Mouse (Mus musculus) kidney, adult 2 months (tissue): ENCODE measurements around the gene Actg2. TPM values are rescaled to one million over a fixed set of nuclear protein-coding genes. Genes with fewer than 3 reads are reported as not detected.

Experiments used
- DNase-seq: peaks from one replicate; pipeline ENCODE4 v3.0.0; 2021
- H3K27ac ChIP-seq: fragments of 200-500 bp; 2 replicates; pipeline ENCODE4 v1.5.1; 2012; ENCODE audit warnings: low read depth, low read length, control low read depth, inconsistent platforms; ENCODE audit not compliant: insufficient read depth
- H3K27me3 ChIP-seq: fragments of 200-500 bp; replicated peaks from 2 replicates; pipeline ENCODE4 v1.6.1; 2012; ENCODE audit warnings: mild to moderate bottlenecking, moderate library complexity, low read length, inconsistent platforms; ENCODE audit not compliant: control insufficient read depth, insufficient read depth
- H3K36me3 ChIP-seq: fragments of 200-500 bp; 2 replicates; pipeline ENCODE4 v1.6.1; 2012; ENCODE audit warnings: mild to moderate bottlenecking, moderate library complexity, low read length, inconsistent platforms; ENCODE audit not compliant: control insufficient read depth, insufficient read depth
- H3K4me1 ChIP-seq: fragments of 200-500 bp; 2 replicates; pipeline ENCODE4 v1.6.1; 2011; ENCODE audit warnings: low read length; ENCODE audit not compliant: control insufficient read depth, insufficient read depth
- H3K4me3 ChIP-seq: fragments of 200-500 bp; 2 replicates; pipeline ENCODE4 v1.5.1; 2011; ENCODE audit warnings: mild to moderate bottlenecking, low read depth, low read length, control low read depth; ENCODE audit not compliant: insufficient read depth
- CTCF ChIP-seq: fragments of 200-500 bp; conservative IDR thresholded peaks from 2 replicates; pipeline ENCODE4 v1.5.1; 2011; ENCODE audit warnings: low read depth, mild to moderate bottlenecking, control low read depth, low read length, moderate library complexity, mixed read lengths; ENCODE audit not compliant: insufficient read depth, insufficient read length
- POLR2A ChIP-seq: fragments of 200-500 bp; IDR thresholded peaks from one replicate; pipeline ENCODE4 v1.6.1; 2011; ENCODE audit warnings: low read depth, low read length, control low read depth
- WGBS: fragments of 180-500 bp; shearing (Covaris S2); methylation state at CpG from one replicate; pipeline ENCODE4 v1.1.7; 2018; 5-methylcytosine and 5-hydroxymethylcytosine counted together
- polyA plus RNA-seq: library from polyadenylated mRNA; depleted of rRNA; stranded (reverse); fragments of >200 nt; gene quantifications from 2 replicates; pipeline ENCODE4 v1.2.3, GENCODE M21; 2012

The Actg2 gene
- polyA plus RNA-seq, 1 experiment, result 2.0 TPM

DNA sequence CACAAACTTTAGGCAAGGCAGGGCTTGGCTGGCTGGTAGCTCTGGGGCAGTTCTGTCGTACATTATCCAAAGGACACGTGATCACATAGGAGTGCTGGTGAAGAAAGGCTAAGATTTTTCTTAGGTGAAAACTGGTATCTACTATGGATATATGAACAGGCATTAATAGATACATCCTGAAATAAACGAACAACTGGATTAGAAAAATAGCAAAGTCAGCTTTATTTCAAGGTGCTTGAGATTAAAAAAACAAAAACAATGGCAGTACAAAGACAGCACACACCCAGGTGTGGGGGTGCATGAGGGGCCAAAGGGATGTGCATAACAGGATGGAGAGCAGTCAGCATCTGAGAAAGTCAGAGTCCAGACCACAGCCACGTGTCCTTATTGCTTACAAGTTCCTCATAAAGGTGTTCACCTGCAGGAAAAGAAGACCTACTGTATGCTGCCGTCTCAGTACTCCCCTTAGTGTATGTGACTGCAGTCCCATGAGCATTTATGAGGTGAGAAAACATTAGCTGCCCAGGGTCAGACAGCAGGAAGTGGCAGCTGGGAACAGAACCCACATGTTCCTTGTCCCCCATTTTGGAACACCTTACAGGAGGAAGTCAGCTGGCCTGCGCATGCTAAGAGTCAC lies 55.9 kb downstream of the Actg2 start:
- H3K27ac ChIP-seq, result no peak overlapping the region
- no peak overlapping the region for H3K4me3 ChIP-seq
- no peaks in the 10 kb centered on the region for H3K27me3 ChIP-seq
- WGBS, result 75% methylated on average over 6 of the region's 6 CpGs
- H3K36me3 ChIP-seq, result no peaks in the 10 kb centered on the region
- TF ChIP-seq POLR2A (no peak), CTCF (no peak)
- DNase-seq, result no peak
- H3K4me1 ChIP-seq, result peaks cover 7% of the 10 kb centered on the region

DNA sequence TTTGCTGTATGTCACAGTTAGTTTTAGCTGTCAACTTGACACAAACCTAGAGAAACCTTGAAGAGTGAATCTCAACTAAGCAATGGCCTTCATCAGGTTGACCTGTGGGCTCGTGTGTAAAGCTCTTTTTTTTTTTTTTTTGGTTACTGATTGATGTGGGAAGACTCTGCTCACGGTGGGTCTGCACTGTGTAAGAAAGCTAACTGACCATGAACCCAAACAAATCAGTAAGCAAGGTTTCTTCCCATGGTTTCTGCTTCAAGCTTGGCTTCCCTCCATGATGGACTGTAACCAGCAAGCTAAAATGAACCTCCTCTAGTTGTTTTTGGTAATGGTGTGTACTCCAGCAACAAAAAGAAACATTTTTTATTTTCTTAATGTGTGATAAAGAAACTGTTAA lies 56.9 kb downstream of the Actg2 start:
- WGBS, result 29% methylated on average over 2 of the region's 2 CpGs
- TF ChIP-seq CTCF (no peak), POLR2A (no peak)
- peak; percentile 50 for DNase-seq
- peaks cover 7% of the 10 kb centered on the region for H3K4me1 ChIP-seq
- H3K4me3 ChIP-seq, result no peak overlapping the region
- H3K27ac ChIP-seq, result no peak overlapping the region
- no peaks in the 10 kb centered on the region for H3K36me3 ChIP-seq
- no peaks in the 10 kb centered on the region for H3K27me3 ChIP-seq

DNA sequence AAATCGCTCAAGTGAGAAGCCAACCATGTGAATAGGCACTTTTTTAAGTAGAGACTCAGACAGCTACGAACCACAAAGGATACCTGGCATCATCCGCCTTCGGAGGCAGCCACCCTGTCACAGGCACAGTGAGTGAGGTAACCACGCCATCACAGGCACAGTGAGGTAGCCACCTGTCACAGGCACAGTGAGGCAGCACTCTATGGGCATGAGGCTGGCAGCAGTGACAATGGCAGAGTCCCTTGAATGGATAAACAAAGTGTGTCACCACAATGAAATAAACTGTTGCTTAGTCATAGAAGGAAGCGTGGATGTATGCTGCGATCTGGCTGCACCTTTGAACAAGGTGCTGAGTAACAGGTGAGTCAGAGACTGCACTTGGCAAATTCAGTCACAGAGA lies 57.4 kb downstream of the Actg2 start:
- no peaks in the 10 kb centered on the region for H3K27me3 ChIP-seq
- peaks cover 7% of the 10 kb centered on the region for H3K4me1 ChIP-seq
- H3K4me3 ChIP-seq, result no peak overlapping the region
- no peak for DNase-seq
- no peak for TF ChIP-seq CTCF
- TF ChIP-seq POLR2A, result no peak
- H3K36me3 ChIP-seq, result no peaks in the 10 kb centered on the region
- WGBS, result 71% methylated on average over 7 of the region's 7 CpGs
- no peak overlapping the region for H3K27ac ChIP-seq

DNA sequence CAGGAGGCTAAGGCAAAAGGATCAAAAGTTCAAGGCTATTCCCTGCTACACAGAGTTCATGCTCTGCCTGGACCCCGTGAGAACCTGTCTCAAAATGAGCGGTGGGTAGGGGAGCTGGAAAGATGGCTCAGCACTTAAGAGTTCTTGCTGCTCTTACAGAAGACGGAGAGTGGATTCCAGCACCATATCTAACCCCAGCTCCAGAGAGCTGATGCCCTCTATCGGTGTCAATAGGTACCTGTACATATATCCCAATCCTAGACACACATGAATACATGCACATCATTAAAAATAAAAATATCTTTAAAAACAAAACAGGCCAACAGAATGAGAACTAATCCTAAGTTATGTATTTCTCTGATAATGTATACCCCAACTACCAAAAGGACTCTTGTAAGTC lies 57.8 kb downstream of the Actg2 start:
- Histone ChIP-seq H3K4me1 (peaks cover 7% of the 10 kb centered on the region), H3K27ac (no peak overlapping the region), H3K27me3 (no peaks in the 10 kb centered on the region), H3K36me3 (no peaks in the 10 kb centered on the region), H3K4me3 (no peak overlapping the region)
- WGBS, result 62% methylated on average over 4 of the region's 4 CpGs
- no peak for TF ChIP-seq CTCF
- no peak for TF ChIP-seq POLR2A
- no peak for DNase-seq

DNA sequence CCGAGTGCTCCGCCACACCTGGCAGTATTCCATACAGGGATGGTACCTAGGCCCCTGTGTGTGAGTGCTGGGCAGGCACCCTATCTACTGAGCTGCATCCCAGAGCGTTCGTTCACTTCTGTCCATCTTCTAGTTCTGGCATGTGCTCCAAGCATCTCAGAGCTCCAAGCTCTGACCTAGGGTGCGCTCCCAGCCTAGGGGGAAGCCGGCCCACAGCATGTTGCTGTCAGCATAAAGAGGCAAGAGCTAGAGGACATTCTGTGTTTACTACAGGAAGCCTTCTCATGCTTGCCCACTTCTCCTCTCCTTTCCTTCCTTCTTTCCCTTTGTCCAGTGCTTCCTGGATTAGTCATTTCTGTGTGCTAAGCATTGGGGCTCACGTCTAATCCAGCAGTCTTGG lies 60.6 kb downstream of the Actg2 start:
- H3K4me1 ChIP-seq, result peaks cover 6% of the 10 kb centered on the region
- TF ChIP-seq POLR2A, result no peak
- TF ChIP-seq CTCF, result no peak
- H3K4me3 ChIP-seq, result no peak overlapping the region
- H3K36me3 ChIP-seq, result no peaks in the 10 kb centered on the region
- 61% methylated on average over 7 of the region's 7 CpGs for WGBS
- no peak overlapping the region for H3K27ac ChIP-seq
- no peak for DNase-seq
- H3K27me3 ChIP-seq, result no peaks in the 10 kb centered on the region

DNA sequence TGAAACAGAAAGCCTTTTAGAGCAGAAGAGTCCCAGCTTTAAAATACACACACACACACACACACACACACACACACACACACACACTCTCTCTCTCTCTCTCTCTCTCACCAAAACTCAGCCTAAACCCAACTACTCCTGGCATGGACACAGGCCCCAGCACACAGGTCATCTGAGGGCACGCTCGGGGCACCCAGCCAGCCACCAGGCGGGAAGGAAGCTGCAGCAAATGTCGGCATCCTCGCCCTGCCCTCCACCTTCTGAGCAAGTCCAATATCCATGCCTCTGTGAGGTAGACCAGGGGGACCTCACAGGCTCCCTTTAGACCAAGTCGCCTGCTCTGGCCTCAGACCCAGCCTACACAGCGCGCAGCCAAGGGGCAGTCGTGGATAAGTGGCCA lies 62.8 kb downstream of the Actg2 start:
- Histone ChIP-seq H3K4me3 (no peak overlapping the region), H3K36me3 (no peaks in the 10 kb centered on the region), H3K27ac (no peak overlapping the region), H3K27me3 (no peaks in the 10 kb centered on the region), H3K4me1 (peaks cover 6% of the 10 kb centered on the region)
- 47% methylated on average over 9 of the region's 9 CpGs for WGBS
- no peak for TF ChIP-seq POLR2A
- TF ChIP-seq CTCF, result no peak
- peak; percentile 87 for DNase-seq

DNA sequence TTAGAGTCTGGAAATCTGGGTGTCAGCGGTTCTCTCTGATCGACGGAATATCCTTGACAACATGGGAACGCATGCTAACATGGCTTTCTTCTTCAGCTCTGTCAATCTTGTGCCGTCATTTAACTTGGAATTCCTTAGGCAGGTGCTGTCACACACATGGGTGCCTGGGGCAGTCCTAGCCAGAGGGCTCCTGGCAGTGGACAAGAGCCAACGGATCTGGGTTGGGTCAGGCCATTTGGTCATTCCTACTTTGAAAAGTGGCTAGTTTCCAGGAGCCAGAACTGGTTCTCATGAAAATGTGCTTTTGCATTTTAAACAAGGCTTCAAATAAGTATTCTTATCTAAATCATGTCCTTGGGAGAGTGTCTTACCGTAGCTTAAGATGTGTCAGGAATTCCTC lies 64.3 kb downstream of the Actg2 start:
- no peak overlapping the region for H3K27ac ChIP-seq
- H3K4me1 ChIP-seq, result peaks cover 6% of the 10 kb centered on the region
- H3K4me3 ChIP-seq, result no peak overlapping the region
- H3K27me3 ChIP-seq, result no peaks in the 10 kb centered on the region
- no peaks in the 10 kb centered on the region for H3K36me3 ChIP-seq
- TF ChIP-seq CTCF, result no peak
- no peak for TF ChIP-seq POLR2A
- DNase-seq, result peak; percentile 53
- WGBS, result 72% methylated on average over 7 of the region's 7 CpGs
